Mouse (Mus musculus): Measurements from ENCODE around the gene Slc12a1.

DNA sequence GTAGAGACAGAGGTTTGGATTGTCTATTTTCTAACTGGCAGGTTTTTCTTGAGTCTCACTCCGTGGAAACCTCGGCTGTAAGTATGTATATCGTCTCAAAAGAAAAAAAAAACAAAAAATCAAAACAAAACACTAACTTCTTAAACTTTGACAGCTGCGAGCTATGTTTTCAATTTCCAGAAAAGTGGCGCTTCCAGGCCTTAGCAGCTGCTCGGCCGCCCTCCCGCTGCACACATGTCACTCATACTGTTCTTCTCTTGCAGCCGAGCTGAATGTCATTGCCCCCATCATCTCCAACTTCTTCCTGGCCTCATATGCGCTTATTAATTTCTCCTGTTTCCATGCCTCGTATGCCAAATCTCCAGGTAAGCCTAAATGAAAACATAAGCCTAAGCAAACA is 35.6 kb downstream of the Slc12a1 start:
- TF ChIP-seq CTCF (conservative IDR thresholded peaks at IDR 0.05; ENCODE audit: low read length): no peak
- no peak for TF ChIP-seq POU5F1 (IDR thresholded peaks at IDR 0.05; ENCODE audit: borderline replicate concordance, low read length)
- no peak for TF ChIP-seq NANOG (IDR thresholded peaks at IDR 0.05; ENCODE audit: borderline replicate concordance, low read length)
